Mouse (Mus musculus): ENCODE measurements around the gene Tmem88.
A peak's percentile ranks its signal among the peaks of the same experiment; 100 is the strongest.

Tmem88 gene

GRCm38 (mm10) chr11:69398059-69398458 lies at the start of gene Tmem88:
Gene Tmem88, minus strand, starts transcription at chr11:69398234.
- no peak for DNase-seq (ENCODE audit: low spot score)

- DNase-seq (ENCODE audit: low spot score), result no peak
These were observed 49.3 kb upstream of the Tmem88 start for GRCm38 (mm10) chr11:69447299-69447698.

GRCm38 (mm10) chr11:69443328-69443727 lies 45.3 kb upstream of the Tmem88 start:
- DNase-seq (ENCODE audit: low spot score), result no peak

- DNase-seq (ENCODE audit: low spot score), result no peak
These were observed 39.3 kb upstream of the Tmem88 start for GRCm38 (mm10) chr11:69437291-69437690.

- DNase-seq (ENCODE audit: low spot score), result no peak
These were observed 35.2 kb upstream of the Tmem88 start for GRCm38 (mm10) chr11:69433189-69433588.

- no peak for DNase-seq (ENCODE audit: low spot score)
These were observed 34.6 kb upstream of the Tmem88 start for GRCm38 (mm10) chr11:69432640-69432982.

GRCm38 (mm10) chr11:69431829-69432639 lies 34.0 kb upstream of the Tmem88 start:
- DNase-seq (ENCODE audit: low spot score), result no peak

GRCm38 (mm10) chr11:69430631-69431030 lies 32.6 kb upstream of the Tmem88 start:
- DNase-seq (ENCODE audit: low spot score), result no peak

- no peak for DNase-seq (ENCODE audit: low spot score)
These were observed 31.3 kb upstream of the Tmem88 start for GRCm38 (mm10) chr11:69429313-69429712.

- no peak for DNase-seq (ENCODE audit: low spot score)
These were observed 30.7 kb upstream of the Tmem88 start for GRCm38 (mm10) chr11:69428751-69429150.

GRCm38 (mm10) chr11:69426246-69426645 lies 28.2 kb upstream of the Tmem88 start:
- no peak for DNase-seq (ENCODE audit: low spot score)

- no peak for DNase-seq (ENCODE audit: low spot score)
These were observed 25.9 kb upstream of the Tmem88 start for GRCm38 (mm10) chr11:69423885-69424284.

- DNase-seq (ENCODE audit: low spot score), result no peak
These were observed 24.8 kb upstream of the Tmem88 start for GRCm38 (mm10) chr11:69422842-69423241.

GRCm38 (mm10) chr11:69421131-69421977 lies 23.3 kb upstream of the Tmem88 start:
- DNase-seq (ENCODE audit: low spot score), result no peak

- DNase-seq (ENCODE audit: low spot score), result no peak
These were observed 22.5 kb upstream of the Tmem88 start for GRCm38 (mm10) chr11:69420554-69421000.

GRCm38 (mm10) chr11:69419813-69420553 lies 21.9 kb upstream of the Tmem88 start:
- DNase-seq (ENCODE audit: low spot score), result no peak

GRCm38 (mm10) chr11:69419443-69419812 lies 21.4 kb upstream of the Tmem88 start:
- no peak for DNase-seq (ENCODE audit: low spot score)

- DNase-seq (ENCODE audit: low spot score), result peak; percentile 70
These were observed 20.7 kb upstream of the Tmem88 start for GRCm38 (mm10) chr11:69418481-69419442.

GRCm38 (mm10) chr11:69417449-69418384 lies 19.7 kb upstream of the Tmem88 start:
- DNase-seq (ENCODE audit: low spot score), result peak; percentile 95

- no peak for DNase-seq (ENCODE audit: low spot score)
These were observed 19.0 kb upstream of the Tmem88 start for GRCm38 (mm10) chr11:69416921-69417448.

Measured in ovary, postnatal 10 days (tissue).